Mouse (Mus musculus) liver, postnatal 0 days (tissue): ENCODE data around the gene Tiam1. TPM values are rescaled to one million over a fixed set of nuclear protein-coding genes. Genes with fewer than 3 reads are reported as not detected.

Experiments used
- ATAC-seq: fragments of 200-750 bp; cut with Nextera tagmentation; 2 replicates; pipeline ENCODE4 v1.8.0; 2017; ENCODE audit warnings: mild to moderate bottlenecking, moderate library complexity
- DNase-seq: peaks from one replicate; pipeline ENCODE4 v3.0.0-alpha.2; 2016
- H3K27ac ChIP-seq: fragments of 300-500 bp; sonication (generic); 2 replicates; pipeline ENCODE4 v1.5.1; 2014; ENCODE audit warnings: antibody characterized with exemption, moderate library complexity, mild to moderate bottlenecking, low read depth
- H3K27me3 ChIP-seq: fragments of 300-500 bp; sonication (generic); 2 replicates; pipeline ENCODE4 v1.6.1; 2014; ENCODE audit warnings: low read length, control low read depth, mixed read lengths; ENCODE audit not compliant: insufficient read depth
- H3K36me3 ChIP-seq: fragments of 300-500 bp; sonication (generic); replicated peaks from 2 replicates; pipeline ENCODE4 v1.6.1; 2014; ENCODE audit warnings: mild to moderate bottlenecking, control low read depth, low read length, moderate library complexity, mixed read lengths; ENCODE audit not compliant: insufficient read depth
- H3K4me1 ChIP-seq: fragments of 300-500 bp; sonication (generic); 2 replicates; pipeline ENCODE4 v1.6.1; 2014; ENCODE audit warnings: antibody characterized with exemption, mild to moderate bottlenecking, control low read depth; ENCODE audit not compliant: insufficient read depth
- H3K4me2 ChIP-seq: fragments of 300-500 bp; sonication (generic); 2 replicates; pipeline ENCODE4 v1.6.1; 2014; ENCODE audit warnings: low read depth, mild to moderate bottlenecking, low read length, moderate library complexity, mixed read lengths
- H3K4me3 ChIP-seq: fragments of 300-500 bp; sonication (generic); 2 replicates; pipeline ENCODE4 v1.5.1; 2014; ENCODE audit warnings: low read depth, low read length
- H3K9ac ChIP-seq: fragments of 300-500 bp; sonication (generic); replicated peaks from 2 replicates; pipeline ENCODE4 v1.6.1; 2014; ENCODE audit warnings: mild to moderate bottlenecking, moderate library complexity
- H3K9me3 ChIP-seq: fragments of 300-500 bp; sonication (generic); 2 replicates; pipeline ENCODE4 v1.6.1; 2016; ENCODE audit warnings: mild to moderate bottlenecking, control low read depth, low read length, mixed read lengths
- CTCF ChIP-seq: sonication (generic); IDR thresholded peaks from 2 replicates; pipeline ENCODE4 v1.5.1; 2016; ENCODE audit warnings: antibody characterized with exemption, low read depth
- EP300 ChIP-seq: IDR thresholded peaks from 2 replicates; pipeline ENCODE4 v1.6.1; 2016; ENCODE audit warnings: antibody characterized with exemption, low read depth, mild to moderate bottlenecking
- WGBS: fragments of 180-500 bp; shearing (Covaris S2); extraction: QIAGEN DNeasy Blood & Tissue Kit; methylation state at CpG from one replicate; pipeline ENCODE4 v1.1.7; 2014; ENCODE audit not compliant: insufficient replicate concordance; 5-methylcytosine and 5-hydroxymethylcytosine counted together
- polyA plus RNA-seq: library from polyadenylated mRNA; unstranded; fragments of >200 nt; fragmentation: Nextera tagmentation; extraction: Ambion mirVana; gene quantifications from 2 replicates; pipeline ENCODE4 v1.2.1, GENCODE M21; 2015

Tiam1 gene
- polyA plus RNA-seq, 1 experiment from 2014 or later, result 3.2 TPM

- H3K9me3 ChIP-seq, result no peaks in the 10 kb centered on the region
- 75% methylated on average over 10 of the region's 10 CpGs for WGBS
These were observed 107.9 kb downstream of the Tiam1 start for GRCm38 (mm10) chr16:90035595-90036110.

GRCm38 (mm10) chr16:90030355-90030754 lies 113.2 kb downstream of the Tiam1 start:
- H3K9ac ChIP-seq, result no peak overlapping the region
- ATAC-seq, result no peak
- H3K36me3 ChIP-seq, result no peaks in the 10 kb centered on the region
- DNase-seq, result no peak
- 91% methylated on average over 14 of the region's 14 CpGs for WGBS
- no peak overlapping the region for H3K4me3 ChIP-seq
- H3K4me1 ChIP-seq, result no peaks in the 10 kb centered on the region
- no peak overlapping the region for H3K4me2 ChIP-seq
- H3K27me3 ChIP-seq, result no peaks in the 10 kb centered on the region
- TF ChIP-seq EP300 (no peak), CTCF (peak; percentile 23)
- no peaks in the 10 kb centered on the region for H3K9me3 ChIP-seq
- H3K27ac ChIP-seq, result no peak overlapping the region

More at GRCm38 (mm10) chr16:90035595-90036110, 107.9 kb downstream of the Tiam1 start:
- H3K27ac ChIP-seq, result no peak overlapping the region
- no peak overlapping the region for H3K9ac ChIP-seq
- H3K4me1 ChIP-seq, result no peaks in the 10 kb centered on the region
- H3K36me3 ChIP-seq, result no peaks in the 10 kb centered on the region
- DNase-seq (no peak), ATAC-seq (no peak)
- TF ChIP-seq CTCF (no peak), EP300 (no peak)
- H3K4me2 ChIP-seq, result no peak overlapping the region
- H3K4me3 ChIP-seq, result no peak overlapping the region
- no peaks in the 10 kb centered on the region for H3K27me3 ChIP-seq

GRCm38 (mm10) chr16:90027886-90028285 lies 115.7 kb downstream of the Tiam1 start:
- Histone ChIP-seq H3K4me3 (no peak overlapping the region), H3K4me2 (no peak overlapping the region), H3K9me3 (no peaks in the 10 kb centered on the region), H3K9ac (no peak overlapping the region), H3K27ac (no peak overlapping the region), H3K36me3 (no peaks in the 10 kb centered on the region), H3K4me1 (no peaks in the 10 kb centered on the region), H3K27me3 (no peaks in the 10 kb centered on the region)
- TF ChIP-seq EP300 (no peak), CTCF (no peak)
- WGBS, result 83% methylated on average over 3 of the region's 3 CpGs
- no peak for DNase-seq
- ATAC-seq, result no peak

GRCm38 (mm10) chr16:90025526-90026172 lies 117.9 kb downstream of the Tiam1 start:
- Histone ChIP-seq H3K4me2 (no peak overlapping the region), H3K36me3 (no peaks in the 10 kb centered on the region), H3K9ac (no peak overlapping the region), H3K4me3 (no peak overlapping the region), H3K4me1 (no peaks in the 10 kb centered on the region), H3K9me3 (no peaks in the 10 kb centered on the region), H3K27ac (no peak overlapping the region), H3K27me3 (no peaks in the 10 kb centered on the region)
- DNase-seq, result no peak
- WGBS, result 78% methylated on average over 6 of the region's 6 CpGs
- no peak for ATAC-seq
- TF ChIP-seq CTCF, result no peak
- TF ChIP-seq EP300, result no peak

DNA sequence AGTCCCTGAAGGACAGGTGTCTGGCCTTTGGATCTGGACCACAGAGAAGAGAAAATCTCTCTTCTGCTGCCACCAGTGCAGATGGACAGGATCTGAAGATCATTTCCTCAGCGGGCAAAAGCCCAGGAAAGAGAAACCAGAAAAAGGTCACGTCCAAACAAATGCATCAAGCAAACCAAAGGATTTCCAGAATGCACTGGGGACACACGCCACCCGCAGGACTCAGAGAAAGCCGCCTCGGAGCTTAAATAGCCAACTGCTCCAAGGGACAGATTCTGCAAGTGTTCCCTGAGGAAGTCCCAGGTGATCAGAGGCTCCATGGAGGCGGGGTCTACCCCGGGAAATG lies 119.9 kb downstream of the Tiam1 start:
- no peak for TF ChIP-seq EP300
- no peak for TF ChIP-seq CTCF
- no peak overlapping the region for H3K27ac ChIP-seq
- no peaks in the 10 kb centered on the region for H3K4me1 ChIP-seq
- ATAC-seq (no peak), DNase-seq (no peak)
- H3K27me3 ChIP-seq, result no peaks in the 10 kb centered on the region
- WGBS, result 86% methylated on average over 8 of the region's 8 CpGs
- H3K4me3 ChIP-seq, result no peak overlapping the region
- H3K9me3 ChIP-seq, result no peaks in the 10 kb centered on the region
- no peak overlapping the region for H3K9ac ChIP-seq
- H3K36me3 ChIP-seq, result no peaks in the 10 kb centered on the region
- H3K4me2 ChIP-seq, result no peak overlapping the region

- WGBS, result 81% methylated on average over 18 of the region's 18 CpGs
- H3K9ac ChIP-seq, result no peak overlapping the region
- ATAC-seq, result no peak
- DNase-seq, result no peak
- no peaks in the 10 kb centered on the region for H3K4me1 ChIP-seq
- no peak overlapping the region for H3K27ac ChIP-seq
- TF ChIP-seq CTCF (no peak), EP300 (no peak)
- no peaks in the 10 kb centered on the region for H3K36me3 ChIP-seq
- no peaks in the 10 kb centered on the region for H3K9me3 ChIP-seq
- no peaks in the 10 kb centered on the region for H3K27me3 ChIP-seq
- no peak overlapping the region for H3K4me2 ChIP-seq
- H3K4me3 ChIP-seq, result no peak overlapping the region
These were observed 120.5 kb downstream of the Tiam1 start for GRCm38 (mm10) chr16:90022932-90023664.
